Mouse (Mus musculus): Measurements from ENCODE around the gene Ssu72.

GRCm38 (mm10) chr4:155759862-155760612, 55.4 kb downstream of the Ssu72 start:
- TF ChIP-seq EP300 (IDR thresholded peaks at IDR 0.05) (no peak), CTCF (IDR thresholded peaks at IDR 0.05) (peak; percentile 53)
